Mouse (Mus musculus) forebrain, embryonic 13.5 days (tissue): ENCODE measurements at regions not wholly inside any gene's neighbourhood (a gene's known extent, or its start where the extent isn't known, plus 50 kb on each side); places are given as distances from the start of the nearest gene placed in this dataset.

Source experiments
- ATAC-seq: fragments of 200-750 bp; cut with Nextera tagmentation; 2 replicates; pipeline ENCODE4 v1.8.0; 2017
- H3K27ac ChIP-seq: fragments of 300-500 bp; sonication (generic); 2 replicates; pipeline ENCODE4 v1.5.1; 2015; ENCODE audit warnings: inconsistent platforms, mild to moderate bottlenecking, moderate library complexity
- H3K27me3 ChIP-seq: fragments of 300-500 bp; sonication (generic); 2 replicates; pipeline ENCODE4 v1.6.1; 2015; ENCODE audit warnings: mild to moderate bottlenecking, inconsistent platforms
- H3K36me3 ChIP-seq: fragments of 300-500 bp; sonication (generic); 2 replicates; pipeline ENCODE4 v1.6.1; 2015; ENCODE audit warnings: mild to moderate bottlenecking, inconsistent platforms; ENCODE audit not compliant: poor library complexity, severe bottlenecking
- H3K4me1 ChIP-seq: fragments of 300-500 bp; sonication (generic); 2 replicates; pipeline ENCODE4 v1.6.1; 2015; ENCODE audit warnings: inconsistent platforms
- H3K4me2 ChIP-seq: fragments of 300-500 bp; sonication (generic); 2 replicates; pipeline ENCODE4 v1.6.1; 2015; ENCODE audit warnings: inconsistent platforms, mild to moderate bottlenecking, moderate library complexity
- H3K4me3 ChIP-seq: fragments of 300-500 bp; sonication (generic); 2 replicates; pipeline ENCODE4 v1.5.1; 2015; ENCODE audit warnings: mild to moderate bottlenecking, inconsistent platforms
- H3K9ac ChIP-seq: fragments of 300-500 bp; sonication (generic); 2 replicates; pipeline ENCODE4 v1.6.1; 2015; ENCODE audit warnings: mild to moderate bottlenecking, inconsistent platforms
- H3K9me3 ChIP-seq: fragments of 300-500 bp; sonication (generic); replicated peaks from 2 replicates; pipeline ENCODE4 v1.6.1; 2016; ENCODE audit warnings: inconsistent platforms
- WGBS: fragments of 180-500 bp; shearing (Covaris S2); methylation state at CpG from one replicate; pipeline ENCODE4 v1.1.7; 2015; 5-methylcytosine and 5-hydroxymethylcytosine counted together

DNA sequence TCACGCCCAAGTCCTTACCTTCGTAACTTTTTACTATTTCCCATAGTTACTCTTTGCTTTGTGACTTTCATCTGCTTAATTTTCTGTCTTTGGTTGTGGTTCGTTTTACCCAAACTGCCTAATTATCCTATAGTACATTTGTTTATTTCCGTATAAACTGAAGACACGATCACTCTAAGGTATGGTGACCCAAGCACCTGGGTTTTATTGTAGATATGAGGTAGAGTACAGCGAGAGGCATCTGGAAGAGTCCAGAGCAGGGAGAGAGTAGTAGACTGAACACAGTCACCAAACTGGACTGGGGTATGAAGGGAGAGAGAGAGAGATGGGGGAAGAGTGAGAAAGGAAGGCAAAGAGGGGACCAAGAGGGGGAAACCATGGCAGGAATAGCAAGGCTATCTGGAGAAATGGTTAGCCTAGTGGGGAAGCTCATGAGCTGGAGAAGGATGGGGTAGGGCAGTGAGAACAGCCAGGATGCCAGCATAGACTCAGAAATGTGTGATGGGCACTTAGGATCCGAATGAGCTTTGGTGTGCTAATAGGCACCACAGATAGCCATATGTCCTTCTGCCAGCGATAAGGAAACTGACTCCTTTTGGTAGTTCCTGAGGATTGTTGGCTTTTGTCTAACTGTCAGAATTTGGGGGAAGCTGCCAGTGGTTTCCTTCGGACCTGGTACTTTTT lies 197.9 kb upstream of the Hs6st1 start:
- WGBS = 55% methylated on average over 9 of the region's 9 CpGs
- no peaks in the 10 kb centered on the region for H3K9me3 ChIP-seq
- no peak overlapping the region for H3K9ac ChIP-seq
- H3K4me3 ChIP-seq = 0 out of 2 replicates have a peak overlapping the region, but pooled peaks have one; percentile 17
- ATAC-seq = no peak
- H3K4me1 ChIP-seq = peaks cover 27% of the 10 kb centered on the region
- H3K27ac ChIP-seq = no peak overlapping the region
- H3K36me3 ChIP-seq = no peaks in the 10 kb centered on the region
- peak overlapping the region; percentile 54 for H3K4me2 ChIP-seq
- no peaks in the 10 kb centered on the region for H3K27me3 ChIP-seq

DNA sequence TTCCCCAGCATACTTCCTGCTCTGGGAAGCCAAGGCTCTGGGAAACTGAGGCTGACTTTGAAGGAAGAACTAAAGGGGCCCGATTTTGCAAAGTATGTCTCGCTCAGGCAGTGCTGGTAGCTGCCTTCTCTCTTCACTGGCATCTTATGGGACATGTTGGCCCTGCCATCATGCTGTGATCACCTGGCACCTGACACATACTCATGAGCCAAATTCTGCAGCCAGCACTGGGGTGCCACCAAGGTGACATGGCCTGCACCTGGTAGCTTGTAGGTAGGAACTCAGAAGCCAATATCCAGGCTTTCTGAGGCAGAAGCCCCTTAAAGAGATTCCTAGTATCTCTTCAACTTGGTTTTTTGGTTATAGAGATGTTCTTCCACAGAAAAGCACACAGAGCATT lies 195.2 kb upstream of the Hs6st1 start:
- Histone ChIP-seq H3K9me3 (no peaks in the 10 kb centered on the region), H3K4me3 (no peak overlapping the region), H3K9ac (no peak overlapping the region), H3K4me2 (no peak overlapping the region), H3K27ac (no peak overlapping the region), H3K36me3 (no peaks in the 10 kb centered on the region), H3K4me1 (peaks cover 38% of the 10 kb centered on the region), H3K27me3 (no peaks in the 10 kb centered on the region)
- WGBS = 92% methylated on average over 2 of the region's 2 CpGs
- ATAC-seq = no peak

DNA sequence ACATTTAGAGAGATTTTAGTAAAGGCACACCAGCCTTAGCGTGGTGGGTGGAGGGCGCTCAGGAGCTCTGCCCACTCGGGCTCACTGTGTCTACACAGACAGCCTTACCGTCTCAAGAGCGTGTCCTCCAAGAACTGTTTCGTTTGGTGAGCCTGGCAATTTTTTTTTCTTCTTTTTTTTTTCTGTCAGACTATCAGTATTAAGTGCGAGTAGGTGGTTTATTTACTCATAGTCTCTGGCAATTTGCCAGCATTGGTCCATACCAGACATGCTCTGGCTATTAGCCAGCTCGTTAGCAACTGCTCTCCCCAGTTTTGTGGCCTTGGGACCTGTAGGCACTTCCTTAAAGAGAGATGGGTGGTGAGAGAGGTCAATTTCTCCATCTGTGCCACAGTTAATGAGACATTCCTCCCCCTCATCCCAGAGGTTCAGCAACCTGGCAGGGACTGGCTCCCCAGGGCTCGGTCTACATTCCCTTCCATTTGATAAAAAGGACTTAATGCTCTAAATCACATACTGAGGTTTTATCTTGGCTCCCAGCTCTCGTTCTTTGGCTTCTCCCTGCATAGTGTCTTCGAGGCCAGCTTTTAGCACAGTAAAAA lies 192.9 kb upstream of the Hs6st1 start:
- H3K27ac ChIP-seq = peak overlapping the region; percentile 62
- peaks cover 31% of the 10 kb centered on the region for H3K4me1 ChIP-seq
- no peak overlapping the region for H3K9ac ChIP-seq
- no peaks in the 10 kb centered on the region for H3K27me3 ChIP-seq
- H3K9me3 ChIP-seq = no peaks in the 10 kb centered on the region
- H3K36me3 ChIP-seq = no peaks in the 10 kb centered on the region
- 22% methylated on average over 11 of the region's 11 CpGs for WGBS
- H3K4me3 ChIP-seq = no peak overlapping the region
- ATAC-seq = peak; percentile 28; the same call in 1 of the 2 replicates
- H3K4me2 ChIP-seq = no peak overlapping the region

GRCm38 (mm10) chr1:35878426-35878825 lies 189.8 kb upstream of the Hs6st1 start:
- H3K36me3 ChIP-seq = no peaks in the 10 kb centered on the region
- WGBS = 82% methylated on average over 4 of the region's 4 CpGs
- no peak overlapping the region for H3K9ac ChIP-seq
- no peaks in the 10 kb centered on the region for H3K9me3 ChIP-seq
- H3K4me1 ChIP-seq = peaks cover 25% of the 10 kb centered on the region
- no peak overlapping the region for H3K4me3 ChIP-seq
- no peaks in the 10 kb centered on the region for H3K27me3 ChIP-seq
- H3K27ac ChIP-seq = no peak overlapping the region
- H3K4me2 ChIP-seq = no peak overlapping the region
- ATAC-seq = no peak

- WGBS = 68% methylated on average over 11 of the region's 11 CpGs
- peak overlapping the region; percentile 31; the same call in 1 of the 2 replicates for H3K27ac ChIP-seq
- H3K4me2 ChIP-seq = no peak overlapping the region
- ATAC-seq = peak; percentile 70; the same call in 1 of the 2 replicates
- no peak overlapping the region for H3K4me3 ChIP-seq
- H3K9ac ChIP-seq = no peak overlapping the region
- H3K4me1 ChIP-seq = peaks cover 23% of the 10 kb centered on the region
- no peaks in the 10 kb centered on the region for H3K36me3 ChIP-seq
- no peaks in the 10 kb centered on the region for H3K9me3 ChIP-seq
- H3K27me3 ChIP-seq = no peaks in the 10 kb centered on the region
Measured at GRCm38 (mm10) chr1:35879388-35880093, 188.7 kb upstream of the Hs6st1 start.

DNA sequence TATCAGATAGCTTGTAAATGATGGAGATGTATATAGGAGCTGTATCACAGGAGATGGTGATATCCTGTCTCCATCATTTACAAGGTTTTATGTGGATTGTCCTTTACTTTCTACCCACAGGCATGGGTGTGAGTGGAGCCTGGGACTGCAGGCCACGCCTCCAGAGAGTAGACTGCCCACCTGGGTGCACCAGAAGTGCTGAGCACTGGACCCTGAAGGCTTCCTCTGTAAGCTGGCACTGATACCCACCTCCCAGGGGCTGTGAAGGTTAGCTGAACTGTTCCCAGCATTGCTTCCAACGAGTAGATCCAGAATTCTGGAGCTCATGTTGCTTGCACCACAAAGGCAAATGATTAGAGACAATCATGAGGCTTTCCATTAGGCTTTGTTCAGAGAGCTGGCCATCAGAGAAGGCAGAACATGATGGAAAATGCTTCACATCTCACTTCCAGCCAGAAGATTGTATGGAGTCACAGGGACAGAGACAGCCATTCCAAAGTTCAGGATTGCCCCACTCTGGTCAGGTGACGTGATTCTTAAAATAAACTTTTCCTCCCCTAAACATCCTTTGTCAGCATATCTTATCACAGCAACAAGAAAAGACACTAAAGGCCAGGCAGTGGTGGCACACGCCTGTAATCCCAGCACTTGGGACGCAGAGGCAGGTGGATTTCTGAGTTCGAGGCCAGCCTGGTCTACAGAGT lies 187.5 kb upstream of the Hs6st1 start:
- Histone ChIP-seq H3K9me3 (no peaks in the 10 kb centered on the region), H3K36me3 (no peaks in the 10 kb centered on the region), H3K4me2 (no peak overlapping the region), H3K9ac (no peak overlapping the region), H3K4me3 (no peak overlapping the region), H3K27me3 (no peaks in the 10 kb centered on the region), H3K27ac (no peak overlapping the region), H3K4me1 (peaks cover 12% of the 10 kb centered on the region)
- ATAC-seq = no peak
- 83% methylated on average over 6 of the region's 6 CpGs for WGBS

DNA sequence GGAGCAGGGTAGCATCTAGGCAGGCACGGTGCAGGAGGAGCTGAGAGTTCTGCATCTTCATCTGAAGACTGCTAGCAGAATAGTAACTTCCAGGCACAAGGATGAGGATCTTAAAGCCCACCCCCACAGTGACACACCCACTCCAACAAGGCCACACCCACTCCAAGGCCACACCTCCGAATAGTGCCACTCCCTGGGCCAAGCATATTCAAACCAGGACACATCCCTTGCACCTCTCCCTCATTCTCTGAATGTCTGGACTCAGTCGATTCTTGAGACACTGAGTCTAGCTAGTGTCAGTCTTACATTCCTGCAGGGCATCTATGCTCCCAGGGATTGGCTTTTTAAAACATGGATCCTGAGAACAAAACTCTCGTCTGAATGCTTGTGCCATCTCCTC lies 186.7 kb upstream of the Hs6st1 start:
- ATAC-seq = no peak
- no peaks in the 10 kb centered on the region for H3K9me3 ChIP-seq
- no peak overlapping the region for H3K4me2 ChIP-seq
- 81% methylated on average over 4 of the region's 4 CpGs for WGBS
- H3K4me3 ChIP-seq = no peak overlapping the region
- H3K27me3 ChIP-seq = no peaks in the 10 kb centered on the region
- H3K27ac ChIP-seq = no peak overlapping the region
- no peaks in the 10 kb centered on the region for H3K36me3 ChIP-seq
- H3K4me1 ChIP-seq = 0 out of 2 replicates have a peak, but pooled peaks cover 6% of the 10 kb centered on the region
- no peak overlapping the region for H3K9ac ChIP-seq

- no peaks in the 10 kb centered on the region for H3K27me3 ChIP-seq
- no peaks in the 10 kb centered on the region for H3K9me3 ChIP-seq
- no peak for ATAC-seq
- 0 out of 2 replicates have a peak, but pooled peaks cover 6% of the 10 kb centered on the region for H3K4me1 ChIP-seq
- no peak overlapping the region for H3K4me3 ChIP-seq
- H3K4me2 ChIP-seq = no peak overlapping the region
- 45% methylated on average over 1 of the region's 1 CpGs for WGBS
- no peak overlapping the region for H3K27ac ChIP-seq
- no peaks in the 10 kb centered on the region for H3K36me3 ChIP-seq
- H3K9ac ChIP-seq = no peak overlapping the region
Measured at GRCm38 (mm10) chr1:35882101-35882500, 186.1 kb upstream of the Hs6st1 start.

DNA sequence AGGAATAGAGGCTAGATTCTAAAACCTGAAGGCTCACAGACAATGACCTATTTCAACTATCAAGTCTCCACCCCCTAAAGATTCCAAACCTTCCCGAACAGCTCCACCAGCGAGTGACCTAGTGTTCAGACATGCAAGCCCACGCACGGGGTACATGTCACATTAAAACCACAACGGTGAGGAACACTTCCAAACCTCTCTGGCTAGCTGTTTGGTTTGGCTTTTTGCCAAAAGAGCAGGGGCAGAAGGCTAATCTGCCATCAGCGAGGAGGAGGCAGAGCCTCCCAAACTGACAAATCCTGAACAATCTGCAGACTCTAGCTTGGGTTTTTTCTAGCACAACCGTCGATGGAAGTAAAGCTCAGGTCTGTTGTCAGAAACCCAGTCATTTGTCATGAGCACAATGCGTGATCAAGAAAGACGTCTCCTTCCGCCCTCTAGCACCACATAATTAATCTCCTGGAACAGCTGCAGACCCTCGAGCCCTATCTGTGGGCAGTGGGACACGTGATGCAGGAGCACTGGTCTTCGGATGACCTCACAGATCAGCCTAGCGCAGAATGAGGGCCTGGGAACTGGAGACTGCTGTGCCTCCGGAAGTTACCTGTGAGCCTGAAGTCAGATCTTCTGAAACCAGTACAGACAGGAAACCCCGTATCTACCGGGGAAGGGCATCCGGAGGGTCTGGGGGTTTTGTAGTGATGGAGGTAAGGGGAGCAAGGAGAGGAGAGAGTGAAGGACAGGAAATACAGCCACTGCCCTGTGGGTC lies 178.3 kb upstream of the Hs6st1 start:
- H3K9ac ChIP-seq = no peak overlapping the region
- no peaks in the 10 kb centered on the region for H3K27me3 ChIP-seq
- H3K36me3 ChIP-seq = no peaks in the 10 kb centered on the region

DNA sequence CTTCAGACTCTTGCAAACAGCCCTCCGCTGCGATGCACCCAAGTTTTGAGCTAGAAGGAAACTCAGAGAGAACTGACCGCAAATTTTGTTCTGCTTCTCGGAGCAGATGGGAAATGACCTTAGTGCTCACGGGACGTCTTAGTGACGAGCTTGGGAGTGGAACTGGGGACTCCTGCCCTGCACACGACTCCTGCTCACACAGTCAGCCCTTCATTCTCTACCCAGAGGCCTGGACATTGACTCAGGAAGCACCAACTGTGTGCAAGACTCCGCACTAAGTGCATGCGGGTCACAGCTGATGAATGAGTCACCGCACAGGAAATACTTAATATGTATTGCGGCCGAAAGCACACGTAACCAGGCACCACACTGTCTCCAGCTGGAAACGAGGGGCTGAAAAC lies 177.7 kb upstream of the Hs6st1 start:
- H3K4me2 ChIP-seq = no peak overlapping the region
- peaks cover 10% of the 10 kb centered on the region for H3K9me3 ChIP-seq
- no peak overlapping the region for H3K4me3 ChIP-seq
- no peaks in the 10 kb centered on the region for H3K36me3 ChIP-seq
- H3K27me3 ChIP-seq = no peaks in the 10 kb centered on the region
- 90% methylated on average over 15 of the region's 15 CpGs for WGBS
- no peak overlapping the region for H3K9ac ChIP-seq
- ATAC-seq = no peak
- no peak overlapping the region for H3K27ac ChIP-seq
- no peaks in the 10 kb centered on the region for H3K4me1 ChIP-seq

More for the DNA sequence above, 178.3 kb upstream of the Hs6st1 start:
- WGBS = 72% methylated on average over 19 of the region's 19 CpGs
- Histone ChIP-seq H3K9me3 (peaks cover 4% of the 10 kb centered on the region), H3K4me3 (no peak overlapping the region), H3K4me1 (no peaks in the 10 kb centered on the region), H3K27ac (no peak overlapping the region), H3K4me2 (no peak overlapping the region)
- no peak for ATAC-seq

- Histone ChIP-seq H3K4me3 (no peak overlapping the region), H3K27ac (no peak overlapping the region), H3K36me3 (no peaks in the 10 kb centered on the region), H3K9ac (no peak overlapping the region), H3K4me2 (no peak overlapping the region), H3K27me3 (no peaks in the 10 kb centered on the region), H3K9me3 (peaks cover 10% of the 10 kb centered on the region), H3K4me1 (no peaks in the 10 kb centered on the region)
- ATAC-seq = no peak
- 74% methylated on average over 1 of the region's 1 CpGs for WGBS
Measured at GRCm38 (mm10) chr1:35899536-35899935, 168.7 kb upstream of the Hs6st1 start.
